Mouse (Mus musculus) spleen, postnatal 36 days (tissue): ENCODE data around the gene Zfp580.
"Not testable (repeated sequence)": the region's sequence is repeated elsewhere in the genome, so short reads cannot be mapped to it uniquely, and the experiment has no call there.

Source experiments
- DNase-seq, 2 experiments: peaks; one replicate each; pipeline ENCODE4 v3.0.0; 2022; ENCODE audit warnings: low spot score in 2 of 2, mixed read lengths in 1 of 2

The Zfp580 gene

DNA sequence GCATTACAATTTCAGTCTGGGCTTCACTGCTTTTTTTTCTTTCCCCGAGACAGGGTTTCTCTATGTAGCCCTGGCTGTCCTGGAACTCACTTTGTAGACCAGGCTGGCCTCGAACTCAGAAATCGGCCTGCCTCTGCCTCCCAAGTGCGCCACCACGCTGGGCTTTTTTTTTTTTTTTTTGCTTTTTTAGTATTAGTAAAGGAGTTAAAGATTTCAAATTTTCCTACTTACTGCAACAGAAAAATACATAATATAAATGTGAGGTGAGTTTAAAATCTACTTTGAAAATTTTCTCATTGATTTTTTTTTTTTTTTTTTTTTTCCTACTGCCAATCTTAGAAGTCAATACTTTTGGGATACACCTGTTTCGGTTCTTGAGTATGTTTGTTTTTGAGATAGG lies 13.5 kb downstream of the Zfp580 start:
- DNase-seq = no peak

DNA sequence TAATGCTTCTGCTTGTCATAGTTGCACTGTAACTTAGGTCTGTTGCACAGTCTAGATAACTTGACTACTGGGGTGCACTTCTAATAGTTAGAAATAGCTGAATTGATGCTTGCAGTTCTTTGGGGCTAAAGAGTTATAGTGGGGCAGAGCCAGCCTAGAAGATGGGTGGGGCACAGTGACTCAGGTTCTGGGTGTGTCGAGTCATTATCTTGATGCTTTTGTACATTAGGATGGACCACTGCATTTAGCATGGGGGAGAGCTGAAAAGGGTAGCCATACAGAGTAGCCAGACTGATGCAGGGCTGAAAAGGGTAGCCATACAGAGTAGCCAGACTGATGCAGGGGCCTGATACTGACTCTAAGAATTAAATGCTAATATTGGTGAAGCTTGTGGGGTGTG lies 22.2 kb downstream of the Zfp580 start:
- DNase-seq = no peak

DNA sequence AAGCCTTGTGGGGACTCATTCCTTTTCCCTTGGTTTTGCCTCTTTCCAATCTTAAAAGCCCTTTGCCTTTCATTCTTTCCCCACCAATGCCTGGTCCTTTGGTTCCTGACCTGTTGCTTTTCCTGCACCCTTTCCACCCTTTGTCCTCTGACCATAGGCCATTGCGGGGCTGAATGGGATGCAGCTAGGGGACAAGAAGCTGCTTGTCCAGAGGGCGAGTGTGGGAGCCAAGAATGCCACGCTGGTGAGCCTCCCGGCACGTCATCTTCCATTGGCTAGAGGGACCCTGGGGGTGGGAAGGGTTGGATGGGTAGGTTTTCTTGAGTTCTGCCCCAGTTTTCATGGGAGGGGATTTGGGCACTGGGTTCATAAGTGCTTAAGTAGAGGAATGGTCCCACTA lies 23.6 kb downstream of the Zfp580 start:
- no peak for DNase-seq

DNA sequence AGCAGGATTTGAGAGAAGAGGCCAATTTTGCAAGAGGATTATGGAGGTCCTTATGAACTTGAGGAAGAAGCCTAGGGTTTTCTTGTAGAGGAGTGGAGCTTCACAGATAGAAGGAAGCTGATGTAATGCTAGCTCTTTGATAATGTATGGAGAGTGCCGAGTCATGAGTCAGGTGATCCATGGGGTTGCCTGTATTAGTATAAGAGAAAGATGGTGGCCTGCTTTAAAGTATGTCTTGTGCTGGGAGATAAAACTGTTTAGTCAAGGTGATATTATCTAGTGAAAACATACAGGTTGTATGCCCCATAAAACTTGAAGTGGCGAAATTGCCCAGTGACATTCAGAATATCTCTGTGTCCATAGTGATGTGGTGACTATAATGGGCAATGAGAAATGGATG lies 25.6 kb downstream of the Zfp580 start:
- DNase-seq = no peak

DNA sequence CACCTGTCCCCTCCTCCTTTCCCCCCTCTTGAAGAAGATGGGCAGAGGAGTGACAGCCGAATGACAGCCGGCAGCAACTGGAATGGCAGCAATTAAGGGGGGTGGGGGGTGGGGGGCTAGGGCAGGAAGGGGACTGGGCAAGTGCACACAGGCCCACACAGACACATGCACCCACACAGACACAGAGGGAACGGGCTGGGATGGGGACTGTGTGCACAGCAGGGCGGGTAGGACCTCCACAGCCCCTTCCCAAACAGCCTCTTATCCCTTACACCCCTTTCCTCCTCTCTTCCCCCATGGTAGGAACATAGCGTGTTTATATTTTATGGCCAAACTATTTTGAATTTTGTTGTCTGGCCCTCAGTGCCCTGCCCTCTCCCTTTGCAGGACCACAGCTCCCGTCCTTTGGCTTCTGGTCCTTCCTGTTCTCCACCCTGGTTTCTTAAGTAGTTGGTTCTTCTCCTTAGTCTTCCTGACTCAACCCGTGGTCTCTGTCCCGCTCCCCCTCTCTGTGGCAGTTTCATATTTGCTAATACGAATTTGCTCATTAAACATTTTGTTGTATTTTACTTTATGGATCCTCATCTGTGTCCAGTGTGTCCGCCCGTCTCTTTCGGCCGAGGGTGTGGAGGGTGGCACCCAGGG lies 28.1 kb downstream of the Zfp580 start:
- not testable (repeated sequence) for DNase-seq

DNA sequence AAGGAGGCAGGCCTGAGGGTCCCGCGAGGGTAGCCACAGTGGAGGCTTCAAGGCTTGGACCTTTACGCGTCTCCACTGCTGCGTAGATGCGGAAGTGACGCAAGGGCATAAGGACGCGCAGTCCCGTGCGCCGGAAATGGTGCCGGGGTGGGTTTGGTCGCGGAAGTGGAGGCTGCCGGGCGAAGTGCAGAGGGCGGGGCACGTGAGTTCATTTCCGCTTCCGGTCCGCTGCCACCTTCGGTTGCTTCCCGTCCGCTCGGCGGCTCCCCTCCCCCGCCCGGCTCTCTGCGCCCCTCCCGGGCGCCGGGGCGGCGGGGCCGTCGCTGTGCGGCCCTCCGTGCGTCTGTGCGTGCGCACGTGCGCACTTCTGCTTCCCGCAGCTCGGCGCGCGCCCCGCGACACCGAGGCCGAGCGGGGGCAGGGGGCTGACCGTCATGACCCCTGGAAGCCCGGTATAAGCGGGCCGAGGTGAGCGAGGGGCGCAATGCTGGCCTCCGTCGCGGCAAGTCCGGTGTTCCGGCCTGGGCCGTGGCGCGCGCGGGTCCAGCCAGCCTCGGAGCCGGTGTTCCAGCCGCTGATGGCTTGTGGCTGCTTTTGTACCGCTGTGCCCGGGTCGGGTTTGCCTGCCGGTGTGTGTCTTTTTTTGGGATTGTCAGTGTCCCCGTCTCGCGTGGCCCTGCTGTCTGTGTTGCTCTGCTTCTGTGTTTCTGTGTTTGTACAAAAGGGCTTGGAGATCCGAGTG lies 28.8 kb downstream of the Zfp580 start, which contains the start of gene Epn1:
Epn1 (plus strand) TSS at position 226 of the 742 bp plus-strand sequence.
- DNase-seq = peak; percentile 96

DNA sequence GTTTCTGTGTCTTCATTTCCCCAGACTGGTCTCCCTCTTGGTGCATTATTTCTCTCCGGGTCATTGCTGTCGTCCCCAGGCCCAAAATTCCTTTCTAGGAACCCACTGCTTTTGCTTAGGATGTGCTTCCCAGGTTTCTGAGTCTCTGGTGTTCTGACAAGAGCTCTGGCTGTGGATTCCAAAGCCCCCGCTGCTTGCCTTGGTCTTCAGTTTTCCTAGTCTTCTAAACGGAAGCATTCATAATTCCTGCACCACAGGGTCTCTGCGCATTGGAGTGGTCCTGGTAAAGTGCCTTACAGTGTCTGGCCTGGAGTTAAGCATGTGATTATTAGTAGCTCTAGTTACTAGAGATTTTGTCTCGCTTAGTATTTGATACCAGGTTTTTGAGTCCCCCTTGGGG lies 29.5 kb downstream of the Zfp580 start:
- DNase-seq = no peak

DNA sequence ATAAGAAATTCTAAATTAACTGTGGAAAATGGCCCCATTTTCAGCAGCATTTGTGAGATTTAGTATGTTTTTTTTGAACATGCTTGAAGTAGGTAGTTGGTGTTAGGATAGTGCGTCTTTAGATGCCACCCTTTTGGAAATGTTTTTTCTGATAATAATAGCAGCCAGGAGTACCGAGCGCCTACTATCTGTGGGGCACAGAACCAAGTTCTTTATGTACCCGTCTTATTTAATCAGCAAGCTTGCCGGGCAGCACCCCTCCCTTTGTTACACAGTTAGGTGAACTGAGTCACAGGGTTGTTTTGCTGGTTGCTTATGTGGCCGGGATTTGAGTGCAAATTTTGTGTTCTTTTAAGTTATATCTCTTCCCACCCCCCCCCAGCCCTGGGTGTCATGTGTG lies 29.9 kb downstream of the Zfp580 start:
- peak in 1 of 2 experiments; percentile 46 for DNase-seq

DNA sequence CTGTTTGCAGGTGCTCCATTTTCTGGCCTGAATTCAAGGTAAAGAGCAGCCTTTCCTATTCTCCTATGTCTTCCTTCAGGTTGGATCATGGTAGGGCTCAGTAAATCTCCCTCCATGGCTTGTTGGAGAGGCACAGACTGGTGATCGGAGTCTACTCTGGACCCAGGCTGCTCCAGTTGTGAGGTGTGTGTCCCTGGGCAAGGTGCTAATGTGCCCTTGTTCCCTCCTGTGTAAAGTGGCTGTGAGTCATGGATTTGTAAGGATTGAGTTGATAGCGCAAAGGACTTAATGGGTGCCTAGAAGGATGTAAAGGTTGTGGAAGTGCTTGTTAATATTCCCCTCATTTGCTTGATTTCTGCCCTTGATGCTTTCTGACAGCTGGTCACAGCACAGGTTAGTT lies 30.6 kb downstream of the Zfp580 start:
- DNase-seq = no peak

DNA sequence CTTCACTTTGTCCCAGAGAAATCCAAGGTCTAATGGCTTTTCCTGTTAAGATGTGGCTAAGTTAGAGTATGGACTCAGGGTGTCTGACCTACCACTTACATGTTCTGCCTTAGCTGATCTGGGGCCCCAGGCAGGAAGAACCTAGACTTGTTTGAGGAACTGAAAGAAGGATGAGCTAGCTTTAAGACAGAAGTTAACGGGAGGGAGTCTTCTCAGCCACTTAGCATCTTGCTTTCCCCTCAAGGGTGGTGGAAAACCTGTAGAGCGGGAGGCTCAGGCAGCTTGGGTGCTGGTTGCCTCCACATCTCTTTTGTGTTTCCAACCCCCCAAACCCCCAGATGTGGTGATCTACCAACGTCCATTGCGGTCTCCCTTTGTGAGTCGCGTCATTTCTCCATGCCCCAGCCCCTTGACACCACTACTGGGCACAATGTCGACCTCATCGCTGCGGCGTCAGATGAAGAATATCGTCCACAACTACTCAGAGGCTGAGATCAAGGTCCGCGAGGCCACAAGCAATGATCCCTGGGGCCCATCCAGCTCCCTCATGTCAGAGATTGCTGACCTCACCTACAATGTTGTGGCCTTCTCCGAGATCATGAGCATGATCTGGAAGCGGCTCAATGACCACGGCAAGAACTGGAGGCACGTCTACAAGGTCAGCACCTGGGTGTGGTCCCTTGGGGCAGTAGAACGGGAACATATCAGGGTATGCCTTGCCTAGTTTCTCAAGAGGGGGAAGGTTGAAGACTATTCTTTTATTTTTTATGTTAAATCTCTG lies 32.2 kb downstream of the Zfp580 start:
- DNase-seq = peak; percentile 81 to 82

DNA sequence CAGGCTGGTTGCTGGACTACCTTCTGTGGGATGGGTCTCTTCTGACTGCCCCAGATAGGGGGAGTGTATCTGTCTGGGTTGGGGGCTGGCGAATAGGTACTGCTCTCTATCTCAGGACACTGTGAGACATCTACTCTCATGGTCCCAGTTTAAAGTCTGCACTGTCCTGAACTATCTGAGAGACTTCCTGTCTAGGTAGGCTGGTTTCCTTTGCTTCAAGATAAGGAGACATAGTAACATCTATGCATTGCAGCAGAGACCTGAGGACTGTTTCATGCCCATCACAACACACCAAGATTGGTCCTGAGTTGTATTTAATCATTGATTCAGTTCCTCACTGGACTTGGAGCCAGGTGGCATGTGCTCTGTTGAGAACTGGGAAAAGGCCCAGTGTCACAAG lies 34.2 kb downstream of the Zfp580 start:
- no peak for DNase-seq

DNA sequence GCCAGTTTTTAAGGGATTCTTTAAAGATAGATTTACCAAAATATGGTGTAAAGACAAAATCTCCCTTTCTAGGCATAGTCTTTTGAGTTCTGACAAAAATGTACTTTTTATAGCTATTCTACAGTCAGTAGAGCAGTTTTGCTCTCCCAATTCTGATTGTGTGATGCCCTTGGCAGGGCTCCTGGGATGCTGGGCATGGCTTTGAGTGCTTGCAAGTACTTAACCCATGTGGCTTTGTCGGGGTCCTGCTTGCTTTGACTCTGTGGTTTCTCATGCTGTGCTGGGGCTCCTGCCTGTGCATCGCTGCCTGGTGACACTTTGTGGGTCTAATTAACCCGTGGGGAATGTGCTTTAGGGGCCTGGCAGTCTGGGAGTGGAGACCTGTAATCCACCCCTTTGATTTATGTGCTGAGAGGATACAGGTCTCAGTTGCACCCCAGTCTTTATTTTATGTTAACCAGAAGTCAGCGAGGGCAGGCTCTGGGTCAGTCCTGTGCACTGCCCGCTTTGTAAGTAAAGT lies 35.6 kb downstream of the Zfp580 start:
- no peak for DNase-seq

DNA sequence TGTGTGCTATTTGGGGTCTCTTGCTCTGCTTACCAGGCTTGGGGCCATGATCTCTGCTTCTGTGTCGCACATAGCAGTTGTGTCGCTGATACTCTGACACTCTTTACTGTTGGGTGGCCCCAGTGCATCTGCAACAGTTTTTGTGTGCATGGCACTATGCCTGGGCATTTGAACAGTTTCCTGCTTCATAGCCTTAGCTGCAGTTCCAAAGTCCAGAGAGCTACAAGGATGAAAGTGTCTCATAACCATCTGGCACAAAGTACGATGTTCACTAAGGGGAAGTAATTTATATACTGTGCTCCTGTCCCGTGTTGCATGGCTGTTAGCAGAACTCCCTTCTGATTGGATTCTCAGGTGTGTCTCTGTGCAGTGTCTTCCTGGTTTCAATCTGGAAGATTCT lies 36.5 kb downstream of the Zfp580 start:
- DNase-seq = no peak

DNA sequence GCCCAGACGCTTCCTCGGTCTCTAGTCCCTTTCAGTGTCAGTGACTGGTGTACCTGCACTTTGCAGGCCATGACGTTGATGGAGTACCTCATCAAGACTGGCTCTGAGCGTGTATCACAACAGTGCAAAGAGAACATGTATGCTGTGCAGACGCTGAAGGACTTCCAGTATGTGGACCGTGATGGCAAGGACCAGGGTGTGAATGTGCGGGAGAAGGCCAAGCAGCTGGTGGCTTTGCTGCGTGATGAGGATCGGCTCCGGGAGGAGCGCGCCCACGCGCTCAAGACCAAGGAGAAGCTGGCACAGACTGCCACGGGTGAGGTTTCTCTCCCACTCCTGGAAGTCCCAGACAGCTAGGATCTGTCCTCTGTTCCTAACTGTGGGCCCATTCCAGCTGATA lies 38.5 kb downstream of the Zfp580 start:
- DNase-seq = no peak

DNA sequence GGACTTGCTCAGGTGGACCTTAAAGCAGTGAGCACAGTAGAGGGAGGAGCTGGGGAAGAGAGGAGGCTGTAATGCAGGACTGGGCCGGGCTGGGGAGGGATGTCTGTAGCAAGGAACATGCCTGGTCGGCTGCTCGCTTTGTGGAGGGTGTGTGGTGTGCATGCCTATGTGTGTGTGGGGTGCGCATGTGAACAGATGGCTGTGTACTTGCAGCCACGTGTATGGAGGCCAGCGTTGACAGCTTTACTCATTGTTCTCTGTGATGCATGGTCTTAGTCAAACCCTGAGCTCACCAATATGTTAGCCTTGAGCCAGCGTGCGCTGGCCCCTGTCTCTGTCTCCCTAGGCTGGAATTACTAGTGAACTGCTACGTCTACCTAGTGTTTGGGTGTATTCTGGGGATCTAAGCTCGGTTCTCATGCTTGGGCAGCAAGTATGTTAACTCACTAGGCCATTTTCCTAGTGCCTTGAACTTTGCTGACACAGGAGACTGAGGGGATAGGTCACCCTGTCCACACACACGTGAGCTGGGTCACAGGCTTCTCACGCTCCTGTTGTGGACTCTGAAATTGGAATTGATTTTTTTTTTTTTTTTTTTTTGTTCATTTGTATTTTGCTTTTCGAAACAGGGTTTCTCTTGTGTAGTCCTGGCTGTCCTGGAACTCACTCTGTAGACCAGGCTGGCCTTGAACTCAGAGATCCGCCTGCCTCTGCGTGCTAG lies 39.8 kb downstream of the Zfp580 start:
- no peak for DNase-seq

DNA sequence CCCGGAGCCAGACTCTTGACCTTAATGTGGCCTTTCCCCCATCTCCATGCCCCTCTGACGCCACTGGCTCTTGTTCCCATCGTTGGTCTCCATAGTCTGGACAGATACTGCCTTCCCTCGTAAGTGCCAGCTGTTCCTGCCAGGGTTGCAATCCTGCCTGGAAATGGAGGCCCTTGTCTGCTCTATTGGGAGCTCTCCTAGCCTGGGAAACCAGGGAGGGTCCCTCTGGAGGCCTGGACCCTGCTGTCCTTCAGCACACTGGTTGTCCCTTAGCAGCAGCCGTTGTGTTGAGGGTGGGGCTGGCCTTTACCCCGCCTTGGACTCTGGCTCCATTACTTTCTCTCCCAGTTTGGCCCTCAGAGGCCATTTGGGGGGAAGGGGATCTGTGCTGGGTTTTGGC lies 41.0 kb downstream of the Zfp580 start:
- DNase-seq = no peak

DNA sequence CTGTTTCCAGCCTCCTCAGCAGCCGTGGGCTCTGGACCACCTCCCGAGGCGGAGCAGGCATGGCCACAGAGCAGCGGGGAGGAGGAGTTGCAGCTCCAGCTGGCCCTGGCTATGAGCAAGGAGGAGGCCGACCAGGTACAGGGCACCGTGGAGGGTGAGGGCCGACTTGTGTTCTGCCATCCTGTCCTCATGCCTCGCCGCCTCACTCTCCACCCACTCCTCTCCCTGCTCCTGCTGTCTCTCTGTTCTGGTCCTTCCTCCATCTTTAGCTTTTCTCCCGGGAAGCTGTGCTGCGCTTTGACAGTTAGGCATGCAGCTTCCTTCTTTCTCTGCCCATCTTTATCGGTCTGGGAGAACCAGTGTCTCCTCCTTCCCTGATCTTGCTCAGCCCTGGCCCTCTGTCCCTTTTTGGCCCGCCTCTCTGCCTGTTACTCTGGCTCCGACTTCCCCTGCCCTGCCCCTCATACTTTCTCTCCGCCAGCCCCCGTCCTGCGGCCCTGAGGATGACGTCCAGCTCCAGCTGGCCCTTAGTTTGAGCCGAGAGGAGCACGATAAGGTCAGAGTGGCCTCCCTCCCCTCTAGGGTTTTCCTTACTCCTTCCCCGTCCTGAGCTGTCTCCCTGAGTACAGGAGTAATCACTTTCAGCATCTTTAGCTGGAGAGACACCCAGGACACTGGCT lies 41.6 kb downstream of the Zfp580 start:
- DNase-seq = no peak

DNA sequence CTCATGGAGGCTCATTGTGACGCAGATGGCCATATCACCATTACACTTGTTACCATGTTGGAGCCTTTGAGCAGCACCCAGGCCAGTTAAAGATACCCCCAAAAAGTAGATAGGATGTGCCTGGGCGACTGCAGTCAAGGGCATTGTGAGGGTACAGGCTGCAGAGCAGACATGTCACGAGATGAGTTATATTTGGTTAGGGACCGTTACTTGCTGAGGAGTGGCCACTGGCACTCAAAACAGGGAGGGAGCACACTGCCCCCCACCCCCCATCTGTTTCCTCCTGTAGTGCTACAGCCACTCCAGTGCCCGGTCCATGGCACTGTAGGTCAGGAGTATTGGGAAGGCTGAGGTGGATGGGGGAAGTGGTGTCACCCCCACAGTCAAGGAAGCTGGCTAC lies 47.4 kb downstream of the Zfp580 start:
- DNase-seq = no peak

DNA sequence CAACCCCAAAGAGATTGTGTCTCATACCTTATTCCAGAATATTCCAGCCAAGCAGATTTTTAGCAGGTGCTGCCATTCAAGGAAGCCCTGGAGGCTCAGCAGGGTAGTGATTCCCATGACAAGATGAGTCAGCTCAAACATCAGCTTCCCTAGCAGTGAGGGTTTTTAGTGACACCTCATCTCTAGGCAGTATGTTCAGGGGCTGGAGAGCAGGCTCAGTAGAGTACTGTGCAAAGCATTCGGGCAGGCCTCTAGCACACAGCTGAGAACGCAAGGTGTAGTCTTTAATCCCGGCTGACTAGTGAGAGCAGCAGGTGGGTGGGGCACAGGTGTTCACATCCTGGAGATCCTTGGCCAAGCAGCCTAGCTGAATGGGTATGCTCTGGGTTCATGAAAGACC lies 48.5 kb downstream of the Zfp580 start:
- no peak for DNase-seq

DNA sequence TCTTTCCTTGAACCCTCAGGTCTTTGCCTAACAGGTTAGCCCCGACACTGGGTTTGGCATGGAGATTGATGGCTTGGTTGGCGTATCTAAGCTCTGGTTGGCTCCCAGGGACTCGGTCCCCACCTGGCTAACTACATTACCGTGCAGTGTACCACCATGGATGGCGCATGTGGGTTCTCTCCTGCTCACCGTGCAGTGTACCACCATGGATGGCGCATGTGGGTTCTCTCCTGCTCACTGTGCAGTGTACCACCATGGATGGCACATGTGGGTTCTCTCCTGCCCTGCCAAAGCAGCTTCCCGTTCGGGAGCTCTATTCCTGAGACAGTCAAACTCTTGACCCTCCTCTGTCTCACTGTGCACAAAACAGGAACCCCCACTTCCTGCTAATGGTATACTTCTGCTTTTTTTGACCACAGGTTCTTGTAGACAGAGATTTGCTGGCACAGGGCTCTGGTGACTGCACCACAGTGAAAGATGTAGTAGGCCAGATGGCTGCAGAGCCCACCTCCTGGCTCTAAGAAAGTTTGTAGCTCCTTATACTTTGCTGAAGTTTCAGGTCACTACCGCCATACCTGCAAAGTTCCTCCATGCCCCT lies 49.8 kb downstream of the Zfp580 start:
- DNase-seq = peak; percentile 82 to 86

DNA sequence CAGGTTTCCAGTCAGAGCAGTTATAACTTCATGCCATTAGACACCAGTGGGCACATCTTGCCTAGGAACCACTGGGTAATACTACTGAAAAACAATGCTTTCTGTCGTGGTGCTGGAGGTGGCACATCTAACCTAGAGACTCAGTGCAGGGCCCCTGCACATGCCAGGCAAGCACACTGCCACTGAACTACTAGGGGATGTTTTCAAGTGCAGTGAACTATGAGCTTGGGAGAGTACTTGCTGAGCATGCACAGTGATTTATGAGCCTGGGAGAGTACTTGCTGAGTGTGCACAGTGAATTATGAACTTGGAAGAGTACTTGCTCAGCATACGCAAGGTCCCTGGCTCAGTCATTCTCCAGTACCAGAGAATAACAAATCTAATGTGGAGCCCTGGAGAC lies 51.2 kb downstream of the Zfp580 start:
- DNase-seq = no peak
